Comparison of ENCODE assay signal across 9 mouse cellular contexts in the genomic region with DNA sequence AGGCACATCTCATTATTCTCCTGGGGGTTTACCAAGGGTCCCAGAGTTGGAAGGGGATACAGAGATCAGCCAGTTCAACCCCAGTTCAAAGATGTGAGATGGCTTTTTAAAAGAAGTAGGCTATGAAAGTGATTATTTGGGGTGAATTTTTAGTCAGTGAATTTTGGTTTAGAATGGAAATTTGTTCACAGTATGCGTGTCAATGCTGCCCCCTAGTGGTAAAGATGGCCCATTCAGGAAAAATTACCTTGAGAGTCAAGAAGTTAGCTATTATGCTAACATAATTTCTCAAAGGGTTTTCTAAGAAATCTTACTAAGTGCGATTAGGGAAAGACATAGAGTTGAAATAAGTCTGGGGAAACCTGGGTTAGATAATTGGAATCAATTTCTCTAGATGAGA. TPM values are rescaled to one million over a fixed set of nuclear protein-coding genes. Genes with fewer than 3 reads are reported as not detected.
DNase-seq lines count a peak whose midpoint lies in the region; ATAC-seq and TF ChIP-seq lines count a peak whose summit lies in the region.
"Had no signal": no experiment of that assay in that cellular context is flagged by ENCODE, and none has a peak within 500 bp of the region (broad histone marks: within the 10 kb centered on the region; RNA-seq: fewer than 3 reads in every experiment).

No protein-coding gene starts in this region.

- no peak for ATAC-seq in limb, embryonic 11.5 days (ENCODE audit: insufficient number of reproducible peaks, low FRiP score, low TSS enrichment, low read depth)
- peak; percentile 44; the same call in 1 of the 2 replicates for ATAC-seq in frontal cortex, adult (ENCODE audit: low TSS enrichment)
- no peak for ATAC-seq in lung, embryonic 14.5 days (ENCODE audit: insufficient read depth)

- DNase-seq in cerebellum, adult 11 months = peak; percentile 26
- no peak for DNase-seq in cerebellum, adult 11-12 months
- peak; percentile 65 for DNase-seq in limb, embryonic 11.5 days (ENCODE audit: low spot score)
- DNase-seq in limb, embryonic 10.5 days (ENCODE audit: low spot score) = no peak
- DNase-seq in NIH3T3 (ENCODE audit: low read depth) = peak; percentile 64
- DNase-seq in lung, embryonic 14.5 days = peak; percentile 89
- DNase-seq in ovary, postnatal 14 days (ENCODE audit: low spot score) = no peak

- 8% methylated on average over 2 of the region's 2 CpGs for WGBS in limb, embryonic 11.5 days
- 11% methylated on average over 2 of the region's 2 CpGs for WGBS in limb, embryonic 10.5 days
- WGBS in lung, embryonic 14.5 days = 5% methylated on average over 2 of the region's 2 CpGs

- H3K9me3 ChIP-seq in limb, embryonic 11.5 days (ENCODE audit: control insufficient read depth, low read length) = no peaks in the 10 kb centered on the region
- no peaks in the 10 kb centered on the region for H3K9me3 ChIP-seq in limb, embryonic 10.5 days (replicated peaks)
- H3K9me3 ChIP-seq in lung, embryonic 14.5 days (ENCODE audit: low read depth, low read length) = no peaks in the 10 kb centered on the region

- H3K4me3 ChIP-seq in limb, embryonic 11.5 days (ENCODE audit: low read depth, low read length) = no peak overlapping the region
- H3K4me3 ChIP-seq in limb, embryonic 10.5 days = no peak overlapping the region
- H3K4me3 ChIP-seq in lung, embryonic 14.5 days (ENCODE audit: low read depth, low read length) = no peak overlapping the region
- H3K4me3 ChIP-seq: myocyte had no signal

- H3K4me2 ChIP-seq in limb, embryonic 11.5 days (ENCODE audit: low read depth, severe bottlenecking) = no peak overlapping the region
- H3K4me2 ChIP-seq in lung, embryonic 14.5 days = no peak overlapping the region

- H3K27ac ChIP-seq in limb, embryonic 11.5 days (replicated peaks; ENCODE audit: low read depth, low read length) = no peak overlapping the region
- no peak overlapping the region for H3K27ac ChIP-seq in limb, embryonic 10.5 days
- no peak overlapping the region for H3K27ac ChIP-seq in lung, embryonic 14.5 days (ENCODE audit: low read depth)

- H3K36me3 ChIP-seq in limb, embryonic 11.5 days (ENCODE audit: control insufficient read depth, insufficient read depth, low read length) = no peaks in the 10 kb centered on the region
- no peaks in the 10 kb centered on the region for H3K36me3 ChIP-seq in limb, embryonic 10.5 days
- H3K36me3 ChIP-seq in lung, embryonic 14.5 days (ENCODE audit: insufficient read depth) = no peaks in the 10 kb centered on the region

- H3K9ac ChIP-seq in limb, embryonic 11.5 days (ENCODE audit: low read length) = no peak overlapping the region
- H3K9ac ChIP-seq in lung, embryonic 14.5 days = no peak overlapping the region

- peak; percentile 80 for TF ChIP-seq CTCF in lung, embryonic 14.5 days (IDR thresholded peaks at IDR 0.05; ENCODE audit: low read depth)

- no peaks in the 10 kb centered on the region for H3K4me1 ChIP-seq in limb, embryonic 11.5 days (ENCODE audit: control insufficient read depth, insufficient read depth, low read length)
- H3K4me1 ChIP-seq in limb, embryonic 10.5 days = no peaks in the 10 kb centered on the region
- H3K4me1 ChIP-seq in lung, embryonic 14.5 days (ENCODE audit: insufficient read depth) = no peaks in the 10 kb centered on the region

- H3K27me3 ChIP-seq in limb, embryonic 11.5 days (ENCODE audit: control insufficient read depth, insufficient read depth, low read length) = no peaks in the 10 kb centered on the region
- H3K27me3 ChIP-seq in limb, embryonic 10.5 days (ENCODE audit: low read depth, poor library complexity, severe bottlenecking) = no peaks in the 10 kb centered on the region
- H3K27me3 ChIP-seq in lung, embryonic 14.5 days (ENCODE audit: insufficient read depth, low read length) = no peaks in the 10 kb centered on the region

RNA-seq across cellular contexts. Expression of a gene that starts 10.9 kb away (rescaled TPM):
- not detected in 2 replicates for polyA plus RNA-seq in limb, embryonic 11.5 days (2014; fragmentation: Nextera tagmentation; extraction: Ambion mirVana)
- not detected in 2 replicates for polyA plus RNA-seq in limb, embryonic 10.5 days (2016; fragmentation: Nextera tagmentation; extraction: Ambion mirVana)
- polyA plus RNA-seq in lung, embryonic 14.5 days (2014; fragmentation: Nextera tagmentation; extraction: Ambion mirVana) = 0.20 TPM in 1 of 2 replicates, not detected in the other
- polyA plus RNA-seq: myocyte had no signal

RNA-seq across cellular contexts. Expression of a gene that starts 29.7 kb away (rescaled TPM):
- 14.3 TPM in 2 replicates for polyA plus RNA-seq in limb, embryonic 11.5 days (2014; fragmentation: Nextera tagmentation; extraction: Ambion mirVana)
- polyA plus RNA-seq in limb, embryonic 10.5 days (2016; fragmentation: Nextera tagmentation; extraction: Ambion mirVana) = 16.3 and 18.2 TPM in 2 replicates
- 11.2 and 13.5 TPM in 2 replicates for polyA plus RNA-seq in lung, embryonic 14.5 days (2014; fragmentation: Nextera tagmentation; extraction: Ambion mirVana)

Comparison
In these comparisons a context has a peak if more than half of its experiments do, and no peak if none do; other contexts are left out.
1. DNase-seq: peak in cerebellum, adult 11 months (single experiment), limb, embryonic 11.5 days (single experiment), NIH3T3 (single experiment) and lung, embryonic 14.5 days (single experiment); none in cerebellum, adult 11-12 months (single experiment), limb, embryonic 10.5 days (single experiment) and ovary, postnatal 14 days (single experiment).